Mouse (Mus musculus): ENCODE measurements around the gene Tat. TPM values are rescaled to one million over a fixed set of nuclear protein-coding genes. Genes with fewer than 3 reads are reported as not detected.

The Tat gene
- polyA plus RNA-seq, 1 experiment from 2014 or later, result not detected

DNA sequence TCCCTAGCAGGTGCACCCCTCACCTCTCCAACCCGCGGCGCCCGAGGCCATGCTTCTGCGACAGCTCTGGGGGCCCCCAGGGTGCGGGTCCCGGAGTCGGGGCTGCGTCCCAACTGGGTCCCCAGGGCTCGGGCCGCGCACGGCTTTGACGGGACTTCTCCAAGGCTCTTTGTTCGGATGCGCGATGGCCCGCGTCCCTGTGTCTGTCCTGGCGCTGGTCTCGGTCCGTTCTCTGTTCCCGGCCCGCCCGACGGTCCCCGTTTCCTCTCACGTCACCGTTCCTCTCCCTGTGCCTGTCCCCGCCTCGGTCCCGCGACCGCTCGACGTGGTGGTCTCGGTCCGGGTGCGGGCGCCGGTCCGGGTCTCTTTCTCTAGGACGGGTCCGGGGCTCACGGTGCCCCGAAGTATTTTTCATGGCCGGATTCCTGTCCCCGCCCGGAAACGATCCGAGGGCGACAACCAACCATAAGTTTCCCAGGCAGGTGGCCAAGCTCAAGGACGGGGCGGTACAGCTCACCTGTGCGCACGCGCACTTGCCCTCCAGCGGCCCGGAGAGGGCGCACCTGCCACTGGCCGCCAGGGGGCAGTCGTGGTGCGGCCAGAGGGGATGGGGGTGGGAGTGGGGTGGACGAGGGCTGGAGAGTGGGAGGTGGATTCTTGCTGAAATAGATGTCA lies 28.4 kb upstream of the Tat start, which contains the start of gene Marveld3:
Marveld3 (minus strand) TSS at position 511 of the 675 bp plus-strand sequence.
- Histone ChIP-seq H3K9me3 (replicated peaks; ENCODE audit: low read length) (no peaks in the 10 kb centered on the region), H3K36me3 (ENCODE audit: insufficient read depth, low read length) (no peaks in the 10 kb centered on the region), H3K9ac (ENCODE audit: low read depth, low read length) (peak within 1 kb of the TSS; percentile 51), H3K4me2 (ENCODE audit: low read length) (peak within 1 kb of the TSS; percentile 73), H3K27ac (no peak within 1 kb of the TSS), H3K4me1 (replicated peaks; ENCODE audit: insufficient read depth, low read length) (peaks cover 11% of the 10 kb centered on the region; the same call in 1 of the 2 replicates), H3K4me3 (replicated peaks; ENCODE audit: low read depth, low read length) (peak within 1 kb of the TSS; percentile 45), H3K27me3 (ENCODE audit: insufficient read depth, low read length) (0 out of 2 replicates have a peak, but pooled peaks cover 11% of the 10 kb centered on the region)
- peak; percentile 60 for DNase-seq (ENCODE audit: low spot score)
- peak; percentile 75 for ATAC-seq (replicated peaks; ENCODE audit: low FRiP score, low read depth)
- peak; percentile 91 for TF ChIP-seq CTCF (IDR thresholded peaks at IDR 0.05; ENCODE audit: low read depth)
- 2% methylated on average over 64 of the region's 64 CpGs for WGBS

DNA sequence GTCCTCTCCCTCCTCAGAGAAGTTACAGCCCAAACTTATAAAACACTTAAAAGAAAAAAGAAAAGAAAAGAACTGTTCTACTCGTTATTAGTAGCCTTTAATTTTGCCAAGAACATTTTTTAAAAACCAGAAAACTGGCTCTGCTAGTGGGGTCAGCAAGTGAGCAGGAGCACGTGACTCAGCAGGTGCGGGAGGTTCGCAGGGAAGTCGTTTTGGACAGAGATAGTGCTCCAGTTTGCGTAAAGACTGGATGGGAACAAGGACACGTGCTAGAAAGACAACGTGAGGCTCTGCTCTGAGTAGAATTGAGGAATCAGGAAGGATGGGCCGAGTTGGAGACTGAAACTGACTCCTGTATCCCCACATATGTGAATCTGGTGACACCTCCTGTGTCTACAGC lies 27.3 kb upstream of the Tat start:
- no peak for ATAC-seq (replicated peaks; ENCODE audit: low FRiP score, low read depth)
- TF ChIP-seq CTCF (IDR thresholded peaks at IDR 0.05; ENCODE audit: low read depth), result no peak
- peaks cover 4% of the 10 kb centered on the region; the same call in 1 of the 2 replicates for H3K4me1 ChIP-seq (replicated peaks; ENCODE audit: insufficient read depth, low read length)
- DNase-seq (ENCODE audit: low spot score), result no peak
- 71% methylated on average over 9 of the region's 9 CpGs for WGBS
- H3K9me3 ChIP-seq (replicated peaks; ENCODE audit: low read length), result no peaks in the 10 kb centered on the region
- no peak overlapping the region for H3K27ac ChIP-seq
- no peak overlapping the region for H3K4me2 ChIP-seq (ENCODE audit: low read length)
- no peak overlapping the region for H3K9ac ChIP-seq (ENCODE audit: low read depth, low read length)
- H3K27me3 ChIP-seq (ENCODE audit: insufficient read depth, low read length), result 0 out of 2 replicates have a peak, but pooled peaks cover 11% of the 10 kb centered on the region
- H3K4me3 ChIP-seq (replicated peaks; ENCODE audit: low read depth, low read length), result no peak overlapping the region
- H3K36me3 ChIP-seq (ENCODE audit: insufficient read depth, low read length), result no peaks in the 10 kb centered on the region

DNA sequence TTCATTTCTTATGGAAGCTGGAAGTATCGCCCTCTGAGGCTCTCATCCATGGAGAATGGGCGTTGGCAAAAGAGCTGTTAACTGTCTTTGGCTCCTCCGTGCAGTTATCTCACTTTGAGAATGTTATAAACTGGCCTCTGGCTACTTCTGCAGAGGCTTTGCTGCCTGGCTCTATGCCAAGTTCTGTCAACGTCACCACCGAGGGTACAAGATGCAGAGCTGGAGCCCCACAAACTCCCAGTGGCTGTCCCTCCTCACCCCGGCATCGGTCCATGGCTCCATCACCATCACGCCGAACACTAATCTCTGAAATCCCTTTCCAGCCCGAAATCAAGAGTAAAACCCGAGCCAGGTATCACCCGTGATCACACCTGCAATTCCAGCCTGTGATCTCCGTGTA lies 26.8 kb upstream of the Tat start:
- no peak overlapping the region for H3K4me2 ChIP-seq (ENCODE audit: low read length)
- no peak for TF ChIP-seq CTCF (IDR thresholded peaks at IDR 0.05; ENCODE audit: low read depth)
- no peak overlapping the region for H3K9ac ChIP-seq (ENCODE audit: low read depth, low read length)
- no peak overlapping the region for H3K4me3 ChIP-seq (replicated peaks; ENCODE audit: low read depth, low read length)
- H3K36me3 ChIP-seq (ENCODE audit: insufficient read depth, low read length), result no peaks in the 10 kb centered on the region
- H3K27me3 ChIP-seq (ENCODE audit: insufficient read depth, low read length), result 0 out of 2 replicates have a peak, but pooled peaks cover 11% of the 10 kb centered on the region
- H3K4me1 ChIP-seq (replicated peaks; ENCODE audit: insufficient read depth, low read length), result peaks cover 4% of the 10 kb centered on the region; the same call in 1 of the 2 replicates
- ATAC-seq (replicated peaks; ENCODE audit: low FRiP score, low read depth) (no peak), DNase-seq (ENCODE audit: low spot score) (no peak)
- 64% methylated on average over 13 of the region's 13 CpGs for WGBS
- H3K27ac ChIP-seq, result no peak overlapping the region
- H3K9me3 ChIP-seq (replicated peaks; ENCODE audit: low read length), result no peaks in the 10 kb centered on the region

DNA sequence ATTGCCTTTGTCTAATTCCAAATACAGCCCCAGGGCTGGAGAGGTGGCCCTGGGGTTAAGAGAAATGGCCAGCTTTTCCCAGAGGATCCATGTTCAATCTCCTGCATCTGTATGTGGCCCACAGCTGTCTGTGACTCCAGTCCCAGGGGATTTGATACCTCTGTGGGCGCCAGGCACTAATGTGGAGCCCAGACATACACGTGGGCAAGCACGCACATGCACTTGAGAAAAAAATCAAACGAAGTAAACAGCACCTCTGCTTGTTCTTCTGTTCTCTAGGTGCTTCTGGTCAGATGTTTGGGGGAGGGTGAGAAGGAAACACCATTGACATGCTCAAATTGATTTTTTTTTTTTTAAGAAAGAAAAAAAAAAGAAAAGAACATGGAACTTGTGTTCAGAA lies 26.1 kb upstream of the Tat start:
- H3K9me3 ChIP-seq (replicated peaks; ENCODE audit: low read length), result no peaks in the 10 kb centered on the region
- WGBS, result 66% methylated on average over 4 of the region's 4 CpGs
- H3K4me3 ChIP-seq (replicated peaks; ENCODE audit: low read depth, low read length), result no peak overlapping the region
- peaks cover 4% of the 10 kb centered on the region; the same call in 1 of the 2 replicates for H3K4me1 ChIP-seq (replicated peaks; ENCODE audit: insufficient read depth, low read length)
- no peak overlapping the region for H3K4me2 ChIP-seq (ENCODE audit: low read length)
- TF ChIP-seq CTCF (IDR thresholded peaks at IDR 0.05; ENCODE audit: low read depth), result no peak
- DNase-seq (ENCODE audit: low spot score) (no peak), ATAC-seq (replicated peaks; ENCODE audit: low FRiP score, low read depth) (no peak)
- H3K27ac ChIP-seq, result no peak overlapping the region
- H3K9ac ChIP-seq (ENCODE audit: low read depth, low read length), result no peak overlapping the region
- no peaks in the 10 kb centered on the region for H3K36me3 ChIP-seq (ENCODE audit: insufficient read depth, low read length)
- H3K27me3 ChIP-seq (ENCODE audit: insufficient read depth, low read length), result peaks cover 12% of the 10 kb centered on the region; the same call in 1 of the 2 replicates

DNA sequence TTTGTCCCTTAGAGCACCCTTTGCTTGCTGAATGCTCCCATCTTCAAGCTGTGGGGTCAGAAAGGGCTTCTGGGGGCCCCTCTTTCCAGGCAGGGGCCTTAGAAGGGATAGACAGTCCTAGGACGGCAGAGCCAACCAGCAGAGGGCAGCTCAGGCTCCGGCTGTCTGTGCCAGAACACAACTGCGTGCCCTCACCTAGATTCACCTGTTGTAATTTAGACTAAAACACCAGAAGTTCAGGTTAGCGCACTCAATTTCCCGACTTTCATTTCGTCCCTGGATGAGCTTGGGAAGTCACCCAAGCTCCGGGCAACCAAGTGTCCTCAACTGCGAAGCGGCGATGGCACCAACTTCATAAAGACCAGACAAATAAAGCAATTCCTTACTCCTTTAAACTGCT lies 21.4 kb upstream of the Tat start:
- peak; percentile 29; the same call in 1 of the 2 replicates for TF ChIP-seq CTCF (IDR thresholded peaks at IDR 0.05; ENCODE audit: low read depth)
- no peaks in the 10 kb centered on the region for H3K36me3 ChIP-seq (ENCODE audit: insufficient read depth, low read length)
- 53% methylated on average over 10 of the region's 10 CpGs for WGBS

DNA sequence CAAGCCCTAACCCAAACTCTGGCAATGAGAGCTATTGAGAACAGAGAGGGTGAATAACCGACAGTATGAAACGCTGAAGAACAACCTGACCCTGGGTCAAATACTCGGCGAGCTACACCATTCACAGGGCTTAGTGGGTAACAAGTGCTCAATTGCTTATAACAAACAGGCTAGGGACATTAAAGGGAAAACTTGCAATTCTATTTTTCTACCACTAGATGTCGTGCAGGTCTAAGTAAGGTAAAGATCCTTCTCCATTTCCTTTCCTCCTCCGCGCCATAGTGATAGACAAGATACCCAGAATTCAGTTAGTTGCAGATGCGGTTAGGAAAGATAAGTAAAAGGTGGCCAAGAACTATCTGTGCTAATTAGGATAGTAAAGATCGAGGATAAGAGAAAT lies 19.9 kb upstream of the Tat start:
- 8% methylated on average over 9 of the region's 9 CpGs for WGBS
- H3K9me3 ChIP-seq (replicated peaks; ENCODE audit: low read length), result no peaks in the 10 kb centered on the region
- ATAC-seq (replicated peaks; ENCODE audit: low FRiP score, low read depth), result no peak
- DNase-seq (ENCODE audit: low spot score), result peak; percentile 90
- no peak overlapping the region for H3K27ac ChIP-seq
- H3K27me3 ChIP-seq (ENCODE audit: insufficient read depth, low read length), result peaks cover 7% of the 10 kb centered on the region; the same call in 1 of the 2 replicates
- H3K4me1 ChIP-seq (replicated peaks; ENCODE audit: insufficient read depth, low read length), result no peaks in the 10 kb centered on the region
- H3K36me3 ChIP-seq (ENCODE audit: insufficient read depth, low read length), result no peaks in the 10 kb centered on the region
- H3K4me3 ChIP-seq (replicated peaks; ENCODE audit: low read depth, low read length), result no peak overlapping the region
- peak; percentile 86 for TF ChIP-seq CTCF (IDR thresholded peaks at IDR 0.05; ENCODE audit: low read depth)
- H3K9ac ChIP-seq (ENCODE audit: low read depth, low read length), result no peak overlapping the region
- no peak overlapping the region for H3K4me2 ChIP-seq (ENCODE audit: low read length)

More for the DNA sequence above, 21.4 kb upstream of the Tat start:
- Histone ChIP-seq H3K27ac (no peak overlapping the region), H3K4me3 (replicated peaks; ENCODE audit: low read depth, low read length) (no peak overlapping the region), H3K9ac (ENCODE audit: low read depth, low read length) (no peak overlapping the region), H3K4me1 (replicated peaks; ENCODE audit: insufficient read depth, low read length) (no peaks in the 10 kb centered on the region), H3K4me2 (ENCODE audit: low read length) (no peak overlapping the region), H3K9me3 (replicated peaks; ENCODE audit: low read length) (no peaks in the 10 kb centered on the region), H3K27me3 (ENCODE audit: insufficient read depth, low read length) (peaks cover 7% of the 10 kb centered on the region; the same call in 1 of the 2 replicates)
- ATAC-seq (replicated peaks; ENCODE audit: low FRiP score, low read depth) (no peak), DNase-seq (ENCODE audit: low spot score) (no peak)

Measured in kidney, postnatal 0 days (tissue).